Mouse (Mus musculus): ENCODE results near the gene Catsperg1. TPM values are rescaled to one million over a fixed set of nuclear protein-coding genes. Genes with fewer than 3 reads are reported as not detected.

Gene Catsperg1
- polyA plus RNA-seq (2015; fragmentation: Nextera tagmentation; extraction: Ambion mirVana) = 1.3 and 2.5 TPM in 2 replicates

GRCm38 (mm10) chr7:29213675-29214082, at the start of gene Catsperg1:
Gene Catsperg1, minus strand, starts transcription at chr7:29214035.
- no peak within 1 kb of the TSS; the same call in 1 of the 2 replicates for H3K9ac ChIP-seq (replicated peaks; ENCODE audit: low read depth, low read length)
- peaks cover 6% of the 10 kb centered on the region; the same call in 1 of the 2 replicates for H3K4me1 ChIP-seq (replicated peaks; ENCODE audit: control insufficient read depth, insufficient read depth, low read length)
- H3K36me3 ChIP-seq (ENCODE audit: control insufficient read depth, insufficient read depth) = no peaks in the 10 kb centered on the region
- H3K4me2 ChIP-seq (ENCODE audit: low read length) = peak within 1 kb of the TSS; percentile 49
- H3K9me3 ChIP-seq (ENCODE audit: control insufficient read depth, low read length) = no peaks in the 10 kb centered on the region
- WGBS = 2% methylated on average over 20 of the region's 20 CpGs
- H3K27ac ChIP-seq (ENCODE audit: low read length) = no peak within 1 kb of the TSS
- peak within 1 kb of the TSS; percentile 30 for H3K4me3 ChIP-seq (replicated peaks; ENCODE audit: low read length)
- H3K27me3 ChIP-seq (replicated peaks; ENCODE audit: control insufficient read depth, insufficient read depth, low read length) = 0 out of 2 replicates have a peak, but pooled peaks cover 11% of the 10 kb centered on the region
- peak; percentile 77 for ATAC-seq

GRCm38 (mm10) chr7:29262151-29262550, 48.3 kb upstream of the Catsperg1 start:
- no peak overlapping the region for H3K4me3 ChIP-seq (replicated peaks; ENCODE audit: low read length)
- H3K27ac ChIP-seq (ENCODE audit: low read length) = no peak overlapping the region
- no peaks in the 10 kb centered on the region for H3K27me3 ChIP-seq (replicated peaks; ENCODE audit: control insufficient read depth, insufficient read depth, low read length)
- WGBS = 87% methylated on average over 6 of the region's 6 CpGs
- no peaks in the 10 kb centered on the region for H3K36me3 ChIP-seq (ENCODE audit: control insufficient read depth, insufficient read depth)
- H3K4me2 ChIP-seq (ENCODE audit: low read length) = no peak overlapping the region
- H3K9ac ChIP-seq (replicated peaks; ENCODE audit: low read depth, low read length) = no peak overlapping the region
- ATAC-seq = no peak
- H3K4me1 ChIP-seq (replicated peaks; ENCODE audit: control insufficient read depth, insufficient read depth, low read length) = peaks cover 4% of the 10 kb centered on the region; the same call in 1 of the 2 replicates
- no peaks in the 10 kb centered on the region for H3K9me3 ChIP-seq (ENCODE audit: control insufficient read depth, low read length)

- Histone ChIP-seq H3K4me3 (replicated peaks; ENCODE audit: low read length) (no peak overlapping the region), H3K4me1 (replicated peaks; ENCODE audit: control insufficient read depth, insufficient read depth, low read length) (peaks cover 4% of the 10 kb centered on the region; the same call in 1 of the 2 replicates), H3K9ac (replicated peaks; ENCODE audit: low read depth, low read length) (no peak overlapping the region), H3K27me3 (replicated peaks; ENCODE audit: control insufficient read depth, insufficient read depth, low read length) (no peaks in the 10 kb centered on the region), H3K36me3 (ENCODE audit: control insufficient read depth, insufficient read depth) (no peaks in the 10 kb centered on the region), H3K27ac (ENCODE audit: low read length) (no peak overlapping the region), H3K4me2 (ENCODE audit: low read length) (no peak overlapping the region), H3K9me3 (ENCODE audit: control insufficient read depth, low read length) (no peaks in the 10 kb centered on the region)
- 66% methylated on average over 10 of the region's 10 CpGs for WGBS
- ATAC-seq = peak; percentile 47
Measured at GRCm38 (mm10) chr7:29259781-29260730, 46.2 kb upstream of the Catsperg1 start.

- ATAC-seq = no peak
- H3K4me3 ChIP-seq (replicated peaks; ENCODE audit: low read length) = no peak overlapping the region
- 69% methylated on average over 1 of the region's 1 CpGs for WGBS
Measured at GRCm38 (mm10) chr7:29257368-29257767, 43.5 kb upstream of the Catsperg1 start.

GRCm38 (mm10) chr7:29255875-29256274, 42.0 kb upstream of the Catsperg1 start:
- Histone ChIP-seq H3K9ac (replicated peaks; ENCODE audit: low read depth, low read length) (no peak overlapping the region), H3K4me1 (replicated peaks; ENCODE audit: control insufficient read depth, insufficient read depth, low read length) (peaks cover 4% of the 10 kb centered on the region; the same call in 1 of the 2 replicates), H3K36me3 (ENCODE audit: control insufficient read depth, insufficient read depth) (no peaks in the 10 kb centered on the region), H3K27me3 (replicated peaks; ENCODE audit: control insufficient read depth, insufficient read depth, low read length) (no peaks in the 10 kb centered on the region), H3K27ac (ENCODE audit: low read length) (no peak overlapping the region), H3K4me3 (replicated peaks; ENCODE audit: low read length) (no peak overlapping the region), H3K4me2 (ENCODE audit: low read length) (no peak overlapping the region), H3K9me3 (ENCODE audit: control insufficient read depth, low read length) (no peaks in the 10 kb centered on the region)
- WGBS = 84% methylated on average over 4 of the region's 4 CpGs
- ATAC-seq = no peak

More at GRCm38 (mm10) chr7:29257368-29257767, 43.5 kb upstream of the Catsperg1 start:
- H3K9ac ChIP-seq (replicated peaks; ENCODE audit: low read depth, low read length) = no peak overlapping the region
- H3K27ac ChIP-seq (ENCODE audit: low read length) = no peak overlapping the region
- no peaks in the 10 kb centered on the region for H3K9me3 ChIP-seq (ENCODE audit: control insufficient read depth, low read length)
- H3K36me3 ChIP-seq (ENCODE audit: control insufficient read depth, insufficient read depth) = no peaks in the 10 kb centered on the region
- H3K4me2 ChIP-seq (ENCODE audit: low read length) = no peak overlapping the region
- H3K4me1 ChIP-seq (replicated peaks; ENCODE audit: control insufficient read depth, insufficient read depth, low read length) = peaks cover 4% of the 10 kb centered on the region; the same call in 1 of the 2 replicates
- no peaks in the 10 kb centered on the region for H3K27me3 ChIP-seq (replicated peaks; ENCODE audit: control insufficient read depth, insufficient read depth, low read length)

- Histone ChIP-seq H3K4me1 (replicated peaks; ENCODE audit: control insufficient read depth, insufficient read depth, low read length) (no peaks in the 10 kb centered on the region), H3K9ac (replicated peaks; ENCODE audit: low read depth, low read length) (no peak overlapping the region), H3K36me3 (ENCODE audit: control insufficient read depth, insufficient read depth) (no peaks in the 10 kb centered on the region), H3K4me3 (replicated peaks; ENCODE audit: low read length) (no peak overlapping the region), H3K9me3 (ENCODE audit: control insufficient read depth, low read length) (no peaks in the 10 kb centered on the region), H3K27me3 (replicated peaks; ENCODE audit: control insufficient read depth, insufficient read depth, low read length) (no peaks in the 10 kb centered on the region), H3K4me2 (ENCODE audit: low read length) (no peak overlapping the region), H3K27ac (ENCODE audit: low read length) (no peak overlapping the region)
- no peak for ATAC-seq
- 47% methylated on average over 5 of the region's 5 CpGs for WGBS
Measured at GRCm38 (mm10) chr7:29253842-29254241, 40.0 kb upstream of the Catsperg1 start.

DNA sequence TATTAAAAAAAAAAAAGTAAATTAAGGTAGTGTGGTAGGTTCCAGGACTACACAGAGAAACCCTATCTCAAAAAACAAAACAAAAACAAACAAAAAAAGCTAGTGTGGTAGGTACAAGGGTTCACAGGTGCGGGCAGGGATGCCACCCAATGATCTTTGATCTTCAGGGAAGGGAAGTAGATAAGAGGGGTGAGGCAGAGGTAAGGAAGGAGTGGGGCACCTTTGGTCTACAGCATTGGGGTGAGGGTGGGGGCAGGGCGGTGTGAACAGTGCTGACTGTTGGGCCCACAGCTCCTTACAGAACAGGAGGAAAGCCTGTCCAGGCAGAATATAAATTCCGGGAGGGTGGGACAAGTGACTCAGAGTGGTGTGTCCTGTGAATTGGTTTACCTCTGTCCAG, 37.3 kb upstream of the Catsperg1 start:
- H3K4me1 ChIP-seq (replicated peaks; ENCODE audit: control insufficient read depth, insufficient read depth, low read length) = peaks cover 5% of the 10 kb centered on the region; the same call in 1 of the 2 replicates
- no peak for ATAC-seq
- no peak overlapping the region for H3K9ac ChIP-seq (replicated peaks; ENCODE audit: low read depth, low read length)
- no peak overlapping the region for H3K4me3 ChIP-seq (replicated peaks; ENCODE audit: low read length)
- H3K27ac ChIP-seq (ENCODE audit: low read length) = no peak overlapping the region
- H3K4me2 ChIP-seq (ENCODE audit: low read length) = no peak overlapping the region
- H3K9me3 ChIP-seq (ENCODE audit: control insufficient read depth, low read length) = no peaks in the 10 kb centered on the region
- H3K27me3 ChIP-seq (replicated peaks; ENCODE audit: control insufficient read depth, insufficient read depth, low read length) = peaks cover 5% of the 10 kb centered on the region; the same call in 1 of the 2 replicates
- WGBS = 90% methylated on average over 3 of the region's 3 CpGs
- H3K36me3 ChIP-seq (ENCODE audit: control insufficient read depth, insufficient read depth) = no peaks in the 10 kb centered on the region

DNA sequence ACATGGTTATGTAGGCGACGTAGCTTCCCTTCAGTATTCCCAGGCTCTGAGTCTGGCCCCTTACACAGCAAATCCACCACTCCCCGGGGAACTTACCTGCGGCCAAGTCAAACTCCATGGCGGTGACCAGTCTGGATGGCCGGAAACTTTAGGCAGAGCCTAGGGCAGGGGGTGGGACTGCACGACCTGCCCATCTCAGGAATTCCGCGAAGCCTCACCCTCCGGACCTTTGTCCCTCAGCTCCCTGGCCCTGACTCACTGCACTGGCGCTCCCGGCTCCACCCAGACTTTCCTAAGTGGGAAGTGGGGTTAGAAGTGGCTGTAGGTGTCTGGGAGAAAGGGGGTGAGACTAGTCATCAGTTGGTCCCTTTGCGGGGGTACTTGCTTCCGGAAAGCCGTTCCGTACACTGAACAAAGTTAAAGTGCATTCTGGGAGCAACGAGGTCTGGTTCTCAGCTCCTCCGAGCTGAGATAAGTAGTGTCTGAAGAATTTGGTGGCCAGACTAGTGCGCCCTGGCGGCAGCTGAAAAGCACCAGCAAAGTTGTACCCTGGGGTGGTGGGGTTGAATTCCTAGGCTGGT, 34.5 kb upstream of the Catsperg1 start, which contains the start of gene 2200002D01Rik:
Gene 2200002D01Rik (minus strand): TSS at position 206 of the 581 bp plus-strand sequence.
- peaks cover 5% of the 10 kb centered on the region; the same call in 1 of the 2 replicates for H3K27me3 ChIP-seq (replicated peaks; ENCODE audit: control insufficient read depth, insufficient read depth, low read length)
- WGBS = 20% methylated on average over 20 of the region's 20 CpGs
- H3K4me1 ChIP-seq (replicated peaks; ENCODE audit: control insufficient read depth, insufficient read depth, low read length) = peaks cover 5% of the 10 kb centered on the region; the same call in 1 of the 2 replicates
- H3K9me3 ChIP-seq (ENCODE audit: control insufficient read depth, low read length) = no peaks in the 10 kb centered on the region
- H3K9ac ChIP-seq (replicated peaks; ENCODE audit: low read depth, low read length) = 0 out of 2 replicates have a peak within 1 kb of the TSS, but pooled peaks have one; percentile 9
- no peak for ATAC-seq
- H3K27ac ChIP-seq (ENCODE audit: low read length) = no peak within 1 kb of the TSS
- no peak within 1 kb of the TSS for H3K4me3 ChIP-seq (replicated peaks; ENCODE audit: low read length)
- H3K4me2 ChIP-seq (ENCODE audit: low read length) = peak within 1 kb of the TSS; percentile 13
- H3K36me3 ChIP-seq (ENCODE audit: control insufficient read depth, insufficient read depth) = no peaks in the 10 kb centered on the region; the same call in 1 of the 2 replicates

GRCm38 (mm10) chr7:29247706-29248105, 33.9 kb upstream of the Catsperg1 start:
- 0 out of 2 replicates have a peak overlapping the region, but pooled peaks have one; percentile 9 for H3K9ac ChIP-seq (replicated peaks; ENCODE audit: low read depth, low read length)

More at GRCm38 (mm10) chr7:29247706-29248105, 33.9 kb upstream of the Catsperg1 start:
- H3K27ac ChIP-seq (ENCODE audit: low read length) = no peak overlapping the region
- H3K27me3 ChIP-seq (replicated peaks; ENCODE audit: control insufficient read depth, insufficient read depth, low read length) = peaks cover 5% of the 10 kb centered on the region; the same call in 1 of the 2 replicates
- 18% methylated on average over 19 of the region's 19 CpGs for WGBS
- no peaks in the 10 kb centered on the region; the same call in 1 of the 2 replicates for H3K36me3 ChIP-seq (ENCODE audit: control insufficient read depth, insufficient read depth)
- H3K9me3 ChIP-seq (ENCODE audit: control insufficient read depth, low read length) = no peaks in the 10 kb centered on the region
- no peak for ATAC-seq
- no peak overlapping the region for H3K4me3 ChIP-seq (replicated peaks; ENCODE audit: low read length)
- H3K4me2 ChIP-seq (ENCODE audit: low read length) = peak overlapping the region; percentile 13
- H3K4me1 ChIP-seq (replicated peaks; ENCODE audit: control insufficient read depth, insufficient read depth, low read length) = peaks cover 5% of the 10 kb centered on the region; the same call in 1 of the 2 replicates
